Mouse (Mus musculus): ENCODE measurements at regions not wholly inside any gene's neighbourhood (a gene's known extent, or its start where the extent isn't known, plus 50 kb on each side); places are given as distances from the start of the nearest gene placed in this dataset.
"Not testable (repeated sequence)": the region's sequence is repeated elsewhere in the genome, so short reads cannot be mapped to it uniquely, and the experiment has no call there.

GRCm38 (mm10) chr12:54516039-54516438 lies 140.3 kb downstream of the Sptssa start:
- not testable (repeated sequence) for ATAC-seq (ENCODE audit: low read depth); H3K27ac ChIP-seq (replicated peaks)
- WGBS = 76% methylated on average over 4 of the region's 4 CpGs

GRCm38 (mm10) chr12:54509903-54510302 lies 146.5 kb downstream of the Sptssa start:
- Histone ChIP-seq H3K9me3 (no peaks in the 10 kb centered on the region), H3K4me2 (no peak overlapping the region), H3K9ac (no peak overlapping the region), H3K36me3 (no peaks in the 10 kb centered on the region), H3K27ac (replicated peaks) (no peak overlapping the region), H3K27me3 (no peaks in the 10 kb centered on the region), H3K4me3 (no peak overlapping the region), H3K4me1 (replicated peaks) (peaks cover 21% of the 10 kb centered on the region)
- WGBS = 14% methylated on average over 6 of the region's 6 CpGs
- ATAC-seq (ENCODE audit: low read depth) = 0 out of 2 replicates have a peak, but pooled peaks have one; percentile 56

More at GRCm38 (mm10) chr12:54516039-54516438, 140.3 kb downstream of the Sptssa start:
- not testable (repeated sequence) for H3K4me3 ChIP-seq, H3K27me3 ChIP-seq, H3K9ac ChIP-seq, H3K36me3 ChIP-seq, H3K9me3 ChIP-seq, H3K4me2 ChIP-seq
- peaks cover 17% of the 10 kb centered on the region for H3K4me1 ChIP-seq (replicated peaks)

- 91% methylated on average over 7 of the region's 7 CpGs for WGBS
- H3K4me1 ChIP-seq (replicated peaks) = no peaks in the 10 kb centered on the region
- H3K27ac ChIP-seq (replicated peaks) = no peak overlapping the region
- ATAC-seq (ENCODE audit: low read depth) = no peak
- no peaks in the 10 kb centered on the region for H3K36me3 ChIP-seq
- H3K9ac ChIP-seq = no peak overlapping the region
- H3K9me3 ChIP-seq = no peaks in the 10 kb centered on the region
- H3K4me3 ChIP-seq = no peak overlapping the region
- H3K4me2 ChIP-seq = no peak overlapping the region
- no peaks in the 10 kb centered on the region for H3K27me3 ChIP-seq
These were observed 153.6 kb downstream of the Sptssa start for GRCm38 (mm10) chr12:54502775-54503174.

GRCm38 (mm10) chr12:54499963-54500362 lies 156.4 kb downstream of the Sptssa start:
- no peak overlapping the region for H3K9ac ChIP-seq
- no peaks in the 10 kb centered on the region for H3K36me3 ChIP-seq
- no peaks in the 10 kb centered on the region for H3K9me3 ChIP-seq
- H3K27me3 ChIP-seq = no peaks in the 10 kb centered on the region
- H3K4me2 ChIP-seq = no peak overlapping the region
- 82% methylated on average over 3 of the region's 3 CpGs for WGBS
- no peak overlapping the region for H3K4me3 ChIP-seq
- H3K27ac ChIP-seq (replicated peaks) = no peak overlapping the region
- no peaks in the 10 kb centered on the region for H3K4me1 ChIP-seq (replicated peaks)
- ATAC-seq (ENCODE audit: low read depth) = no peak

GRCm38 (mm10) chr12:54495701-54496374 lies 160.5 kb downstream of the Sptssa start:
- Histone ChIP-seq H3K36me3 (no peaks in the 10 kb centered on the region), H3K4me2 (no peak overlapping the region), H3K27ac (replicated peaks) (no peak overlapping the region), H3K9ac (no peak overlapping the region), H3K4me1 (replicated peaks) (no peaks in the 10 kb centered on the region), H3K27me3 (peaks cover 7% of the 10 kb centered on the region; the same call in 1 of the 2 replicates), H3K9me3 (0 out of 2 replicates have a peak, but pooled peaks cover 2% of the 10 kb centered on the region), H3K4me3 (no peak overlapping the region)
- WGBS = 78% methylated on average over 4 of the region's 4 CpGs
- ATAC-seq (ENCODE audit: low read depth) = no peak

GRCm38 (mm10) chr12:54494756-54495375 lies 161.5 kb downstream of the Sptssa start:
- no peak for ATAC-seq (ENCODE audit: low read depth)
- Histone ChIP-seq H3K27ac (replicated peaks) (no peak overlapping the region), H3K4me2 (no peak overlapping the region), H3K4me1 (replicated peaks) (no peaks in the 10 kb centered on the region), H3K4me3 (no peak overlapping the region), H3K9me3 (0 out of 2 replicates have a peak, but pooled peaks cover 2% of the 10 kb centered on the region), H3K27me3 (peaks cover 13% of the 10 kb centered on the region; the same call in 1 of the 2 replicates), H3K36me3 (no peaks in the 10 kb centered on the region), H3K9ac (no peak overlapping the region)
- WGBS = 92% methylated on average over 7 of the region's 7 CpGs

GRCm38 (mm10) chr12:54492737-54493136 lies 163.6 kb downstream of the Sptssa start:
- peaks cover 16% of the 10 kb centered on the region; the same call in 1 of the 2 replicates for H3K27me3 ChIP-seq
- H3K27ac ChIP-seq (replicated peaks) = no peak overlapping the region
- no peaks in the 10 kb centered on the region for H3K4me1 ChIP-seq (replicated peaks)
- H3K9ac ChIP-seq = no peak overlapping the region
- 0 out of 2 replicates have a peak, but pooled peaks cover 2% of the 10 kb centered on the region for H3K9me3 ChIP-seq
- no peak overlapping the region for H3K4me3 ChIP-seq
- no peak for ATAC-seq (ENCODE audit: low read depth)
- H3K4me2 ChIP-seq = no peak overlapping the region
- 53% methylated on average over 10 of the region's 10 CpGs for WGBS
- no peaks in the 10 kb centered on the region for H3K36me3 ChIP-seq

- Histone ChIP-seq H3K27ac (replicated peaks) (no peak overlapping the region), H3K27me3 (peaks cover 18% of the 10 kb centered on the region; the same call in 1 of the 2 replicates), H3K4me1 (replicated peaks) (no peaks in the 10 kb centered on the region), H3K9ac (no peak overlapping the region), H3K9me3 (0 out of 2 replicates have a peak, but pooled peaks cover 2% of the 10 kb centered on the region), H3K4me3 (no peak overlapping the region), H3K36me3 (no peaks in the 10 kb centered on the region), H3K4me2 (no peak overlapping the region)
- ATAC-seq (ENCODE audit: low read depth) = no peak
- 89% methylated on average over 2 of the region's 2 CpGs for WGBS
These were observed 165.9 kb downstream of the Sptssa start for GRCm38 (mm10) chr12:54490460-54490859.

GRCm38 (mm10) chr12:54489675-54490074 lies 166.7 kb downstream of the Sptssa start:
- WGBS = 3% methylated on average over 8 of the region's 8 CpGs
- Histone ChIP-seq H3K27me3 (peaks cover 18% of the 10 kb centered on the region; the same call in 1 of the 2 replicates), H3K27ac (replicated peaks) (no peak overlapping the region), H3K9me3 (0 out of 2 replicates have a peak, but pooled peaks cover 2% of the 10 kb centered on the region), H3K36me3 (no peaks in the 10 kb centered on the region), H3K4me3 (no peak overlapping the region), H3K4me2 (no peak overlapping the region), H3K4me1 (replicated peaks) (no peaks in the 10 kb centered on the region), H3K9ac (no peak overlapping the region)
- ATAC-seq (ENCODE audit: low read depth) = peak; percentile 79

GRCm38 (mm10) chr12:54487689-54488088 lies 168.7 kb downstream of the Sptssa start:
- Histone ChIP-seq H3K27ac (replicated peaks) (no peak overlapping the region), H3K9ac (no peak overlapping the region), H3K27me3 (peaks cover 18% of the 10 kb centered on the region; the same call in 1 of the 2 replicates), H3K4me2 (no peak overlapping the region), H3K4me3 (no peak overlapping the region), H3K9me3 (no peaks in the 10 kb centered on the region), H3K36me3 (no peaks in the 10 kb centered on the region), H3K4me1 (replicated peaks) (no peaks in the 10 kb centered on the region)
- WGBS = 91% methylated on average over 4 of the region's 4 CpGs
- ATAC-seq (ENCODE audit: low read depth) = no peak

GRCm38 (mm10) chr12:54482020-54482419 lies 174.4 kb downstream of the Sptssa start:
- Histone ChIP-seq H3K9me3 (no peaks in the 10 kb centered on the region), H3K27ac (replicated peaks) (no peak overlapping the region), H3K36me3 (no peaks in the 10 kb centered on the region), H3K9ac (no peak overlapping the region), H3K4me2 (no peak overlapping the region), H3K27me3 (0 out of 2 replicates have a peak, but pooled peaks cover 2% of the 10 kb centered on the region), H3K4me3 (no peak overlapping the region), H3K4me1 (replicated peaks) (no peaks in the 10 kb centered on the region)
- WGBS = 39% methylated on average over 4 of the region's 4 CpGs
- ATAC-seq (ENCODE audit: low read depth) = no peak

GRCm38 (mm10) chr12:54479841-54480240 lies 176.5 kb downstream of the Sptssa start:
- H3K36me3 ChIP-seq = no peaks in the 10 kb centered on the region
- H3K27me3 ChIP-seq = no peaks in the 10 kb centered on the region; the same call in 1 of the 2 replicates
- no peaks in the 10 kb centered on the region for H3K9me3 ChIP-seq
- H3K4me1 ChIP-seq (replicated peaks) = no peaks in the 10 kb centered on the region
- H3K4me2 ChIP-seq = no peak overlapping the region
- no peak for ATAC-seq (ENCODE audit: low read depth)
- WGBS = 35% methylated on average over 1 of the region's 1 CpGs
- no peak overlapping the region for H3K9ac ChIP-seq
- H3K4me3 ChIP-seq = no peak overlapping the region
- H3K27ac ChIP-seq (replicated peaks) = no peak overlapping the region
